Mouse (Mus musculus) midbrain, embryonic 12.5 days (tissue): ENCODE measurements around the gene Col6a6. TPM values are rescaled to one million over a fixed set of nuclear protein-coding genes. Genes with fewer than 3 reads are reported as not detected.
"Not testable (repeated sequence)": the region's sequence is repeated elsewhere in the genome, so short reads cannot be mapped to it uniquely, and the experiment has no call there.

ENCODE experiments used
- ATAC-seq: fragments of 200-750 bp; cut with Nextera tagmentation; 2 replicates; pipeline ENCODE4 v1.8.0; 2017; ENCODE audit warnings: low read depth, moderate TSS enrichment, moderate library complexity; ENCODE audit not compliant: low FRiP score
- H3K27ac ChIP-seq: fragments of 300-500 bp; sonication (generic); replicated peaks from 2 replicates; pipeline ENCODE4 v1.5.1; 2016; ENCODE audit warnings: mild to moderate bottlenecking
- H3K27me3 ChIP-seq: fragments of 300-500 bp; sonication (generic); 2 replicates; pipeline ENCODE4 v1.6.1; 2016; ENCODE audit warnings: mild to moderate bottlenecking
- H3K36me3 ChIP-seq: fragments of 300-500 bp; sonication (generic); 2 replicates; pipeline ENCODE4 v1.6.1; 2016
- H3K4me1 ChIP-seq: fragments of 300-500 bp; sonication (generic); 2 replicates; pipeline ENCODE4 v1.6.1; 2016
- H3K4me2 ChIP-seq: fragments of 300-500 bp; sonication (generic); replicated peaks from 2 replicates; pipeline ENCODE4 v1.6.1; 2016; ENCODE audit warnings: mild to moderate bottlenecking, moderate library complexity
- H3K4me3 ChIP-seq: fragments of 300-500 bp; sonication (generic); 2 replicates; pipeline ENCODE4 v1.5.1; 2016; ENCODE audit warnings: mild to moderate bottlenecking
- H3K9ac ChIP-seq: fragments of 300-500 bp; sonication (generic); replicated peaks from 2 replicates; pipeline ENCODE4 v1.6.1; 2016; ENCODE audit warnings: mild to moderate bottlenecking, moderate library complexity
- H3K9me3 ChIP-seq: fragments of 300-500 bp; sonication (generic); 2 replicates; pipeline ENCODE4 v1.6.1; 2016; ENCODE audit warnings: mild to moderate bottlenecking
- WGBS: fragments of 180-500 bp; shearing (Covaris S2); methylation state at CpG from one replicate; pipeline ENCODE4 v1.1.7; 2016; 5-methylcytosine and 5-hydroxymethylcytosine counted together
- polyA plus RNA-seq: library from polyadenylated mRNA; unstranded; fragments of >200 nt; fragmentation: Nextera tagmentation; extraction: Ambion mirVana; gene quantifications from 2 replicates; pipeline ENCODE4 v1.2.1, GENCODE M21; 2016

Col6a6 gene
- polyA plus RNA-seq, 1 experiment from 2014 or later, result 0.23 TPM

DNA sequence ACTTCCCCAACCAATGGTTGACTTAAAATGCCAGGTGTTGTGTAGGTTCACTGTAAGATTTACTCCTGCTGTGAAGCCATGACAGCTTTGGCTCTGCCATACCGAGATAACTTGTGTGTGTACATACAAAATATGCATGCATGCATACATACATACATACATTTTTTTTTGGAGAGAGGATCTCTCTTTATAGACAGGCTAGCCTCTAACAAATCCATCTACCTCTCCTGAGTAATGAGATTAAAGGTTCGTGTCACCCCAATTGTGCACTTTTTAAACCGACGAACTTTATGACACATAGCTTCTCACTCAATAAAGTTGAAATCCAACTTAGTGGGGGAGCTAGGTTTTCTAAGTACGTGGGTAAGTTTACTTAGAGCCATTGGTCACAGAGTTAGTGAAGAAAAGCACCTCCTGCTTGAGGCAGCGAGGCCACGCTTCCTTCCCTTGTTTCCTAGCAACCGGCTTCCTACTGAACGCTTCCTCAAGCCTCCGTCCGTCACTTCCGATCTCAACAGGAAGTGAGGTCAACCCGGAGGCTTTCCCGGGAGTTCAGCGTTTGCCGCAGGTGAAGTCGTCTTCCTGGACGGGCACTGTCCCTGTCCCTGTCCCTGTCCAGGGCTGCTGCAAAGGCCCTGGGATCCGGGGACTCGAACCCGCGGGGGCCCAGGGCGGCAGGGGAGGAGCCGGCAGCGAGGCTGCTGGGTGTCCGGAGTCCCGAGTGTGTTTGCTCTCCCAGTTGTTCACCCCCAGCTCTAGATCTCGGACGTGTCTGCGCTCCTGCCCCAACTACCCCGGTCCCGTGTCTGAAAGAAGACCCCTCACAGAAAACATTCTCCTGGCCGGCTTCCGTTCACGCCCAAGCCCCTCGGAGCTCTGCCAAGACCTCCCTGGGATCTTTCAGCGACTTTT lies 185.2 kb downstream of the Col6a6 start, which contains the start of gene Pik3r4:
Pik3r4 (plus strand) TSS at position 519 of the 912 bp plus-strand sequence.
- Histone ChIP-seq H3K9me3 (no peaks in the 10 kb centered on the region), H3K4me1 (peaks cover 9% of the 10 kb centered on the region), H3K27ac (peak within 1 kb of the TSS; percentile 56; the same call in 1 of the 2 replicates), H3K36me3 (peaks cover 19% of the 10 kb centered on the region), H3K27me3 (no peaks in the 10 kb centered on the region), H3K4me2 (peak within 1 kb of the TSS; percentile 84), H3K9ac (peak within 1 kb of the TSS; percentile 81), H3K4me3 (peak within 1 kb of the TSS; percentile 84)
- WGBS, result 5% methylated on average over 37 of the region's 37 CpGs
- peak; percentile 89 for ATAC-seq

DNA sequence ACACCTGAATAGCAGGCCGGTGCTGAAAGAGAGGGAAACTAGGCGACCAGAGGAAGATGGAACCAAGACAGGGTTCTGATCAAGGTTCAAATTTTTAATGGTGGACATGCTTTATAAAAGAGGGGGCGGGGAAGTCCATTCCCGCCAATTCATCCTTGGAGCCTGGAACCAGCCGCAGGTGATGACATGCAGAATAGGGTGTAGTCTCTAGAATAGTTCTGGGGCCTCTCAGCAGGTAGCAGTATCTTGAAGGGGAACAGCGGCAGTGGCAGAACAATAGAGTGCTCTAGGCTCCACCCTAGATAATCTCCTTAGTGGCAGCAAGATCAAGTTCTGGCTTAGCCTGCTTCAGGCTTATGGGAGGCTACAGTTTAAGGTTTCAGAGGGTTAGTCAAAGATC lies 186.6 kb downstream of the Col6a6 start:
- not testable (repeated sequence) for H3K9ac ChIP-seq, H3K4me3 ChIP-seq, H3K4me1 ChIP-seq, H3K9me3 ChIP-seq, H3K27me3 ChIP-seq, H3K4me2 ChIP-seq, ATAC-seq, H3K27ac ChIP-seq
- WGBS, result 68% methylated on average over 6 of the region's 6 CpGs
- H3K36me3 ChIP-seq, result peaks cover 19% of the 10 kb centered on the region

Other genes with a start within 250 kb of the Col6a6 start
- 28.7 TPM in 2 replicates for gene Pik3r4, start 185.2 kb downstream of the Col6a6 start, polyA plus RNA-seq
- gene Col6a5, start 132.5 kb upstream of the Col6a6 start, polyA plus RNA-seq, result 0.17 TPM in 1 of 2 replicates, not detected in the other